Mouse (Mus musculus): ENCODE results near the gene Artn. TPM values are rescaled to one million over a fixed set of nuclear protein-coding genes. Genes with fewer than 3 reads are reported as not detected.
A peak's percentile ranks its signal among the peaks of the same experiment; 100 is the strongest.

The Artn gene
- polyA plus RNA-seq (2016; fragmentation: Nextera tagmentation; extraction: Ambion mirVana), result 16.4 and 16.8 TPM in 2 replicates

GRCm38 (mm10) chr4:117929391-117929881 lies at the start of gene Artn:
Gene Artn (minus strand): TSS chr4:117929763.
- Histone ChIP-seq H3K9me3 (no peaks in the 10 kb centered on the region), H3K4me3 (replicated peaks) (peak within 1 kb of the TSS; percentile 49), H3K36me3 (peaks cover 23% of the 10 kb centered on the region), H3K27ac (peak within 1 kb of the TSS; percentile 82), H3K4me2 (peak within 1 kb of the TSS; percentile 97), H3K9ac (replicated peaks) (peak within 1 kb of the TSS; percentile 64), H3K27me3 (peaks cover 39% of the 10 kb centered on the region), H3K4me1 (replicated peaks) (peaks cover 40% of the 10 kb centered on the region)
- WGBS, result under 1% methylated on average over 33 of the region's 33 CpGs
- ATAC-seq (ENCODE audit: insufficient number of reproducible peaks, insufficient read depth, low FRiP score, low TSS enrichment, low read depth), result peak; percentile 41; the same call in 1 of the 2 replicates

- Histone ChIP-seq H3K4me1 (replicated peaks) (peaks cover 10% of the 10 kb centered on the region; the same call in 1 of the 2 replicates), H3K9me3 (no peaks in the 10 kb centered on the region), H3K27ac (no peak overlapping the region), H3K36me3 (no peaks in the 10 kb centered on the region), H3K9ac (replicated peaks) (no peak overlapping the region), H3K4me2 (no peak overlapping the region), H3K27me3 (no peaks in the 10 kb centered on the region), H3K4me3 (replicated peaks) (no peak overlapping the region)
- no peak for ATAC-seq (ENCODE audit: insufficient number of reproducible peaks, insufficient read depth, low FRiP score, low TSS enrichment, low read depth)
- WGBS, result 89% methylated on average over 4 of the region's 4 CpGs
Observed at GRCm38 (mm10) chr4:117979181-117979580, 49.6 kb upstream of the Artn start.

- H3K36me3 ChIP-seq, result no peaks in the 10 kb centered on the region
- no peaks in the 10 kb centered on the region for H3K9me3 ChIP-seq
- H3K4me1 ChIP-seq (replicated peaks), result peaks cover 13% of the 10 kb centered on the region
- no peaks in the 10 kb centered on the region for H3K27me3 ChIP-seq
- H3K9ac ChIP-seq (replicated peaks), result no peak overlapping the region
- H3K27ac ChIP-seq, result no peak overlapping the region
- no peak overlapping the region for H3K4me3 ChIP-seq (replicated peaks)
- 86% methylated on average over 9 of the region's 9 CpGs for WGBS
- no peak for ATAC-seq (ENCODE audit: insufficient number of reproducible peaks, insufficient read depth, low FRiP score, low TSS enrichment, low read depth)
- no peak overlapping the region for H3K4me2 ChIP-seq
Observed at GRCm38 (mm10) chr4:117978282-117978681, 48.7 kb upstream of the Artn start.

- ATAC-seq (ENCODE audit: insufficient number of reproducible peaks, insufficient read depth, low FRiP score, low TSS enrichment, low read depth), result no peak
- H3K4me1 ChIP-seq (replicated peaks), result peaks cover 16% of the 10 kb centered on the region
Observed at GRCm38 (mm10) chr4:117977841-117978240, 48.3 kb upstream of the Artn start.

GRCm38 (mm10) chr4:117977371-117977770 lies 47.8 kb upstream of the Artn start:
- WGBS, result 74% methylated on average over 9 of the region's 9 CpGs
- Histone ChIP-seq H3K9me3 (no peaks in the 10 kb centered on the region), H3K27me3 (no peaks in the 10 kb centered on the region), H3K36me3 (no peaks in the 10 kb centered on the region), H3K4me2 (no peak overlapping the region), H3K4me3 (replicated peaks) (no peak overlapping the region), H3K4me1 (replicated peaks) (peaks cover 16% of the 10 kb centered on the region), H3K9ac (replicated peaks) (no peak overlapping the region), H3K27ac (no peak overlapping the region)
- no peak for ATAC-seq (ENCODE audit: insufficient number of reproducible peaks, insufficient read depth, low FRiP score, low TSS enrichment, low read depth)

More at GRCm38 (mm10) chr4:117977841-117978240, 48.3 kb upstream of the Artn start:
- H3K4me2 ChIP-seq, result no peak overlapping the region
- no peaks in the 10 kb centered on the region for H3K9me3 ChIP-seq
- no peak overlapping the region for H3K4me3 ChIP-seq (replicated peaks)
- H3K27me3 ChIP-seq, result no peaks in the 10 kb centered on the region
- 87% methylated on average over 11 of the region's 11 CpGs for WGBS
- no peaks in the 10 kb centered on the region for H3K36me3 ChIP-seq
- no peak overlapping the region for H3K9ac ChIP-seq (replicated peaks)
- H3K27ac ChIP-seq, result no peak overlapping the region

GRCm38 (mm10) chr4:117975820-117976219 lies 46.3 kb upstream of the Artn start:
- 82% methylated on average over 1 of the region's 1 CpGs for WGBS
- Histone ChIP-seq H3K9ac (replicated peaks) (no peak overlapping the region), H3K27ac (no peak overlapping the region), H3K4me3 (replicated peaks) (no peak overlapping the region), H3K27me3 (no peaks in the 10 kb centered on the region), H3K9me3 (no peaks in the 10 kb centered on the region), H3K36me3 (no peaks in the 10 kb centered on the region), H3K4me1 (replicated peaks) (peaks cover 16% of the 10 kb centered on the region), H3K4me2 (no peak overlapping the region)
- ATAC-seq (ENCODE audit: insufficient number of reproducible peaks, insufficient read depth, low FRiP score, low TSS enrichment, low read depth), result no peak

GRCm38 (mm10) chr4:117974719-117975118 lies 45.2 kb upstream of the Artn start:
- WGBS, result 78% methylated on average over 5 of the region's 5 CpGs
- H3K4me3 ChIP-seq (replicated peaks), result no peak overlapping the region
- no peak overlapping the region for H3K27ac ChIP-seq
- H3K4me1 ChIP-seq (replicated peaks), result peaks cover 16% of the 10 kb centered on the region
- no peak overlapping the region for H3K4me2 ChIP-seq
- no peak overlapping the region for H3K9ac ChIP-seq (replicated peaks)
- H3K9me3 ChIP-seq, result no peaks in the 10 kb centered on the region
- H3K27me3 ChIP-seq, result no peaks in the 10 kb centered on the region
- H3K36me3 ChIP-seq, result no peaks in the 10 kb centered on the region
- ATAC-seq (ENCODE audit: insufficient number of reproducible peaks, insufficient read depth, low FRiP score, low TSS enrichment, low read depth), result no peak

- 37% methylated on average over 10 of the region's 10 CpGs for WGBS
- no peak overlapping the region for H3K4me3 ChIP-seq (replicated peaks)
- H3K27ac ChIP-seq, result no peak overlapping the region
- peaks cover 16% of the 10 kb centered on the region for H3K4me1 ChIP-seq (replicated peaks)
- no peaks in the 10 kb centered on the region for H3K9me3 ChIP-seq
- no peaks in the 10 kb centered on the region for H3K27me3 ChIP-seq
- no peak for ATAC-seq (ENCODE audit: insufficient number of reproducible peaks, insufficient read depth, low FRiP score, low TSS enrichment, low read depth)
- no peak overlapping the region for H3K9ac ChIP-seq (replicated peaks)
- no peaks in the 10 kb centered on the region for H3K36me3 ChIP-seq
- no peak overlapping the region for H3K4me2 ChIP-seq
Observed at GRCm38 (mm10) chr4:117972999-117973398, 43.4 kb upstream of the Artn start.

GRCm38 (mm10) chr4:117964346-117965025 lies 34.9 kb upstream of the Artn start:
- WGBS, result 51% methylated on average over 14 of the region's 14 CpGs
- Histone ChIP-seq H3K36me3 (peaks cover 25% of the 10 kb centered on the region), H3K27ac (peak overlapping the region; percentile 25; the same call in 1 of the 2 replicates), H3K9ac (replicated peaks) (no peak overlapping the region), H3K4me1 (replicated peaks) (peaks cover 26% of the 10 kb centered on the region), H3K4me3 (replicated peaks) (no peak overlapping the region), H3K9me3 (no peaks in the 10 kb centered on the region), H3K4me2 (no peak overlapping the region), H3K27me3 (no peaks in the 10 kb centered on the region)
- ATAC-seq (ENCODE audit: insufficient number of reproducible peaks, insufficient read depth, low FRiP score, low TSS enrichment, low read depth), result no peak

- H3K27ac ChIP-seq, result no peak overlapping the region
- peaks cover under 1% of the 10 kb centered on the region; the same call in 1 of the 2 replicates for H3K9me3 ChIP-seq
- no peak overlapping the region for H3K4me2 ChIP-seq
- no peak for ATAC-seq (ENCODE audit: insufficient number of reproducible peaks, insufficient read depth, low FRiP score, low TSS enrichment, low read depth)
- H3K4me3 ChIP-seq (replicated peaks), result no peak overlapping the region
- peaks cover 13% of the 10 kb centered on the region for H3K4me1 ChIP-seq (replicated peaks)
- H3K27me3 ChIP-seq, result no peaks in the 10 kb centered on the region
- peaks cover 71% of the 10 kb centered on the region for H3K36me3 ChIP-seq
- 33% methylated on average over 4 of the region's 4 CpGs for WGBS
- H3K9ac ChIP-seq (replicated peaks), result no peak overlapping the region
Observed at GRCm38 (mm10) chr4:117957492-117957891, 27.9 kb upstream of the Artn start.

GRCm38 (mm10) chr4:117947493-117947892 lies 17.9 kb upstream of the Artn start:
- ATAC-seq (ENCODE audit: insufficient number of reproducible peaks, insufficient read depth, low FRiP score, low TSS enrichment, low read depth), result no peak
- Histone ChIP-seq H3K4me2 (no peak overlapping the region), H3K27me3 (no peaks in the 10 kb centered on the region), H3K9ac (replicated peaks) (no peak overlapping the region), H3K27ac (no peak overlapping the region), H3K4me1 (replicated peaks) (peaks cover 11% of the 10 kb centered on the region), H3K9me3 (peaks cover 6% of the 10 kb centered on the region; the same call in 1 of the 2 replicates), H3K36me3 (peaks cover 36% of the 10 kb centered on the region), H3K4me3 (replicated peaks) (no peak overlapping the region)
- 75% methylated on average over 7 of the region's 7 CpGs for WGBS

Measured in limb, embryonic 12.5 days (tissue).